In genomic region chr2:165387370-165387769, GRCm38 (mm10) we compare ENCODE assay signal across 9 mouse cellular contexts. TPM values are rescaled to one million over a fixed set of nuclear protein-coding genes. Genes with fewer than 3 reads are reported as not detected.
DNase-seq lines count a peak whose midpoint lies in the region; ATAC-seq and TF ChIP-seq lines count a peak whose summit lies in the region.
"Had no signal": no experiment of that assay in that cellular context is flagged by ENCODE, and none has a peak within 500 bp of the region (broad histone marks: within the 10 kb centered on the region; RNA-seq: fewer than 3 reads in every experiment).

No protein-coding gene starts in this region.

- peak overlapping the region; percentile 62 for H3K4me3 ChIP-seq in heart, embryonic 16.5 days (ENCODE audit: low read length)
- H3K4me3 ChIP-seq in hindbrain, embryonic 12.5 days = peak overlapping the region; percentile 82
- peak overlapping the region; percentile 84 for H3K4me3 ChIP-seq in midbrain, embryonic 13.5 days (replicated peaks)

- H3K27me3 ChIP-seq in heart, embryonic 16.5 days (ENCODE audit: control insufficient read depth, insufficient read depth, low read length) = no peaks in the 10 kb centered on the region
- no peaks in the 10 kb centered on the region for H3K27me3 ChIP-seq in hindbrain, embryonic 12.5 days
- H3K27me3 ChIP-seq in midbrain, embryonic 13.5 days = no peaks in the 10 kb centered on the region

- no peak for TF ChIP-seq POLR2A in brain, embryonic 14.5 days (IDR thresholded peaks at IDR 0.05; ENCODE audit: borderline replicate concordance, extremely low read depth, insufficient read depth, insufficient read length, poor library complexity, severe bottlenecking)

- WGBS in heart, embryonic 16.5 days = 21% methylated on average over 4 of the region's 4 CpGs
- 9% methylated on average over 4 of the region's 4 CpGs for WGBS in hindbrain, embryonic 12.5 days
- 10% methylated on average over 4 of the region's 4 CpGs for WGBS in midbrain, embryonic 13.5 days

- no peaks in the 10 kb centered on the region for H3K9me3 ChIP-seq in heart, embryonic 16.5 days (replicated peaks; ENCODE audit: control insufficient read depth, low read length)
- H3K9me3 ChIP-seq in hindbrain, embryonic 12.5 days (replicated peaks) = no peaks in the 10 kb centered on the region
- H3K9me3 ChIP-seq in midbrain, embryonic 13.5 days = no peaks in the 10 kb centered on the region

- TF ChIP-seq CTCF in brain, embryonic 14.5 days (IDR thresholded peaks at IDR 0.05; ENCODE audit: borderline replicate concordance, extremely low read depth, insufficient read depth, insufficient read length) = no peak

- DNase-seq in heart, postnatal 4 days = no peak
- DNase-seq in brain, embryonic 14.5 days (ENCODE audit: low read depth) = peak; percentile 71
- DNase-seq in cerebellum, adult 9-10 months = no peak
- no peak for DNase-seq in spleen, postnatal 36 days (ENCODE audit: low spot score in 2 of 2)
- DNase-seq in T-cell, adult 2 months (ENCODE audit: low spot score) = no peak

- peaks cover 15% of the 10 kb centered on the region for H3K4me1 ChIP-seq in heart, embryonic 16.5 days (ENCODE audit: control insufficient read depth, insufficient read depth, low read length)
- peaks cover 16% of the 10 kb centered on the region for H3K4me1 ChIP-seq in hindbrain, embryonic 12.5 days
- H3K4me1 ChIP-seq in midbrain, embryonic 13.5 days (replicated peaks) = peaks cover 24% of the 10 kb centered on the region

- peaks cover 30% of the 10 kb centered on the region for H3K36me3 ChIP-seq in heart, embryonic 16.5 days (ENCODE audit: control insufficient read depth, insufficient read depth)
- H3K36me3 ChIP-seq in hindbrain, embryonic 12.5 days = peaks cover 44% of the 10 kb centered on the region
- H3K36me3 ChIP-seq in midbrain, embryonic 13.5 days = peaks cover 44% of the 10 kb centered on the region

- H3K27ac ChIP-seq in heart, embryonic 16.5 days (ENCODE audit: low read length) = peak overlapping the region; percentile 63
- H3K27ac ChIP-seq in hindbrain, embryonic 12.5 days = peak overlapping the region; percentile 92
- peak overlapping the region; percentile 94 for H3K27ac ChIP-seq in midbrain, embryonic 13.5 days

- H3K9ac ChIP-seq in heart, embryonic 16.5 days (ENCODE audit: low read length) = peak overlapping the region; percentile 87
- H3K9ac ChIP-seq in hindbrain, embryonic 12.5 days = peak overlapping the region; percentile 93
- peak overlapping the region; percentile 91 for H3K9ac ChIP-seq in midbrain, embryonic 13.5 days (replicated peaks)

- ATAC-seq in heart, embryonic 16.5 days (replicated peaks; ENCODE audit: extremely low read depth, insufficient read depth, low FRiP score) = no peak
- no peak for ATAC-seq in hindbrain, embryonic 12.5 days (ENCODE audit: low FRiP score)
- no peak for ATAC-seq in midbrain, embryonic 13.5 days

- peak overlapping the region; percentile 72 for H3K4me2 ChIP-seq in heart, embryonic 16.5 days (ENCODE audit: low read depth, low read length)
- peak overlapping the region; percentile 82 for H3K4me2 ChIP-seq in hindbrain, embryonic 12.5 days (replicated peaks)
- peak overlapping the region; percentile 77 for H3K4me2 ChIP-seq in midbrain, embryonic 13.5 days (replicated peaks)

RNA-seq across cellular contexts. Expression of gene Zfp334, which starts 0.7 kb away (rescaled TPM):
- polyA plus RNA-seq in heart, embryonic 16.5 days (2015; fragmentation: Nextera tagmentation; extraction: Ambion mirVana) = 3.5 and 3.6 TPM in 2 replicates
- total RNA-seq in heart, postnatal 4 days (2021) = 1 to 10 TPM; 4.0 to 4.6 TPM
- 15.2 and 19.2 TPM in 2 replicates for polyA plus RNA-seq in brain, embryonic 14.5 days (2012; rRNA removed)
- 20.0 and 21.1 TPM in 2 replicates for polyA plus RNA-seq in hindbrain, embryonic 12.5 days (2016; fragmentation: Nextera tagmentation; extraction: Ambion mirVana)
- polyA plus RNA-seq in midbrain, embryonic 13.5 days (2015; fragmentation: Nextera tagmentation; extraction: Ambion mirVana) = 14.1 and 14.5 TPM in 2 replicates
- total RNA-seq: MEL had no signal

RNA-seq across cellular contexts. Expression of gene Ocstamp, which starts 12.8 kb away (rescaled TPM):
- 0.04 TPM in 1 of 2 replicates, not detected in the other for polyA plus RNA-seq in heart, embryonic 16.5 days (2015; fragmentation: Nextera tagmentation; extraction: Ambion mirVana)
- not detected for total RNA-seq in heart, postnatal 4 days (2021)
- polyA plus RNA-seq in brain, embryonic 14.5 days (2012; rRNA removed) = not detected in 2 replicates
- polyA plus RNA-seq in hindbrain, embryonic 12.5 days (2016; fragmentation: Nextera tagmentation; extraction: Ambion mirVana) = 0.05 TPM in 1 of 2 replicates, not detected in the other
- not detected in 2 replicates for polyA plus RNA-seq in midbrain, embryonic 13.5 days (2015; fragmentation: Nextera tagmentation; extraction: Ambion mirVana)
- total RNA-seq: MEL had no signal

RNA-seq across cellular contexts. Expression of gene Zfp663, which starts 18.8 kb away (rescaled TPM):
- 0.29 and 0.34 TPM in 2 replicates for polyA plus RNA-seq in heart, embryonic 16.5 days (2015; fragmentation: Nextera tagmentation; extraction: Ambion mirVana)
- not detected for total RNA-seq in heart, postnatal 4 days (2021)
- polyA plus RNA-seq in brain, embryonic 14.5 days (2012; rRNA removed) = 6.5 and 7.2 TPM in 2 replicates
- 5.5 and 6.6 TPM in 2 replicates for polyA plus RNA-seq in hindbrain, embryonic 12.5 days (2016; fragmentation: Nextera tagmentation; extraction: Ambion mirVana)
- polyA plus RNA-seq in midbrain, embryonic 13.5 days (2015; fragmentation: Nextera tagmentation; extraction: Ambion mirVana) = 10.4 and 10.5 TPM in 2 replicates
- total RNA-seq: MEL had no signal
